In the genomic region with DNA sequence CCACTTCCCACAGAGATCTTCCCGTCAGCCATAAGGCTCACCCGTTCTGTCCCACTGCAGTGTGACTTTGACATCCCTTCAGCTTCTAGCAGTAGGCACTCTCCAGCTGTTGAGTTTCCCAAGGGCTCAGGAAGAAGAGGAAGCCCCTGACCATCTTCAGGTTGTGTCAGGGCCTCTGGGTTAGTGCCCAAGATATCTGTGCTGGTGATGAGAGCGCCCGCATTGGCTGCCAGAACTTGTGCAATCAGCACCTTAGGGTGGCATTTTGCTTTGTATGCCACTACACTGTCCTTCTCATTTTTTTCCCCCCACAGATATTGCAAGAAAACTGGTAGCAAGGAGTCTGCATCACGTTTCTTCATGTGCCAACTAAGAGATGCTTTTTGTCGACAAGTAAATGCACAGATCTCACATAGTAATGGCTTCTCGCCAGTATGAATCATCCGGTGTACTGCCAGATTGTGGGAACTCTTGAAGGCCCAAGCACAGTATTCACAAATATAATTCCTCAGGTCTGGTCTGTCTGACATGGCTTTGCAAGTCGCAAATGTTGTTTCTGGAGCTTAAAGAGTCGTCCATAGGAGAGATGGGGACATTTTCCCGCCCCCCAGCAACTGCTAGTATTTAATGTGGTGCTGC, we compare ENCODE assay signal across 11 mouse cellular contexts. TPM values are rescaled to one million over a fixed set of nuclear protein-coding genes. Genes with fewer than 3 reads are reported as not detected.
DNase-seq lines count a peak whose midpoint lies in the region; ATAC-seq lines count a peak whose summit lies in the region.
"Had no signal": no experiment of that assay in that cellular context is flagged by ENCODE, and none has a peak within 500 bp of the region (broad histone marks: within the 10 kb centered on the region; RNA-seq: fewer than 3 reads in every experiment).

No protein-coding gene starts in this region.

- peaks cover 24% of the 10 kb centered on the region for H3K27me3 ChIP-seq in heart, embryonic 12.5 days (replicated peaks)

- H3K4me3 ChIP-seq in heart, embryonic 12.5 days = no peak overlapping the region

- ATAC-seq in CD4-positive, CD25-positive, alpha-beta regulatory T cell, adult 4 months = no peak
- ATAC-seq in heart, embryonic 12.5 days (ENCODE audit: insufficient number of reproducible peaks, low FRiP score) = no peak

- H3K27ac ChIP-seq in heart, embryonic 12.5 days (ENCODE audit: poor library complexity, severe bottlenecking) = no peak overlapping the region
- H3K27ac ChIP-seq: hindbrain, embryonic 15.5 days had no signal

- H3K9ac ChIP-seq in heart, embryonic 12.5 days = no peak overlapping the region

- WGBS in heart, embryonic 12.5 days = 59% methylated on average over 11 of the region's 11 CpGs

- peak overlapping the region; percentile 98; the same call in 1 of the 2 replicates for H3K4me2 ChIP-seq in heart, embryonic 12.5 days

- peak; percentile 8 for DNase-seq in CD4-positive, CD25-positive, alpha-beta regulatory T cell, adult 2 months (ENCODE audit: low read depth, low spot score)
- DNase-seq in heart, postnatal 14 days = no peak
- peak; percentile 62 to 68 for DNase-seq in right cerebral cortex, adult 2 months (ENCODE audit: low spot score in 2 of 2)
- DNase-seq in right cerebral cortex, postnatal 14 days = no peak
- no peak for DNase-seq in kidney, postnatal 4 days
- no peak for DNase-seq in urinary bladder, postnatal 10 days (ENCODE audit: low spot score)
- DNase-seq: cerebellum, adult 9-11 months; lung, postnatal 4 days had no signal

- H3K36me3 ChIP-seq in heart, embryonic 12.5 days = no peaks in the 10 kb centered on the region
- H3K36me3 ChIP-seq: hindbrain, embryonic 15.5 days had no signal

- intact Hi-C loops in heart, postnatal 14 days (cut with DNase I) = no loop called here

- H3K9me3 ChIP-seq in heart, embryonic 12.5 days (replicated peaks) = peaks cover 6% of the 10 kb centered on the region
- H3K9me3 ChIP-seq: hindbrain, embryonic 15.5 days had no signal

- peaks cover 3% of the 10 kb centered on the region; the same call in 1 of the 2 replicates for H3K4me1 ChIP-seq in heart, embryonic 12.5 days (replicated peaks)

RNA-seq across cellular contexts. Expression of a gene that starts 8.2 kb away (rescaled TPM):
- 10 to 100 TPM; 17.1 to 36.0 TPM for polyA plus RNA-seq in CD4-positive, CD25-positive, alpha-beta regulatory T cell, adult 4 months (2017; shearing (Covaris generic))
- 31.1 and 32.6 TPM in 2 replicates for polyA plus RNA-seq in heart, embryonic 12.5 days (2016; fragmentation: Nextera tagmentation; extraction: Ambion mirVana)
- total RNA-seq in heart, postnatal 14 days (2021) = 10 to 100 TPM; 12.1 to 14.6 TPM

RNA-seq across cellular contexts. Expression of a gene that starts 28.9 kb away (rescaled TPM):
- 10 to 100 TPM in 1 of 2 experiments, 1 to 10 TPM in 1; 5.7 to 10.6 TPM for polyA plus RNA-seq in CD4-positive, CD25-positive, alpha-beta regulatory T cell, adult 4 months (2017; shearing (Covaris generic))
- 1.6 TPM in 2 replicates for polyA plus RNA-seq in heart, embryonic 12.5 days (2016; fragmentation: Nextera tagmentation; extraction: Ambion mirVana)
- 1 to 10 TPM; 2.8 to 3.0 TPM for total RNA-seq in heart, postnatal 14 days (2021)

RNA-seq across cellular contexts. Expression of a gene that starts 35.6 kb away (rescaled TPM):
- polyA plus RNA-seq in CD4-positive, CD25-positive, alpha-beta regulatory T cell, adult 4 months (2017; shearing (Covaris generic)) = 10 to 100 TPM; 49.0 to 56.6 TPM
- polyA plus RNA-seq in heart, embryonic 12.5 days (2016; fragmentation: Nextera tagmentation; extraction: Ambion mirVana) = 26.6 and 29.2 TPM in 2 replicates
- total RNA-seq in heart, postnatal 14 days (2021) = 10 to 100 TPM; 12.3 to 14.5 TPM

RNA-seq across cellular contexts. Expression of a gene that starts 35.7 kb away (rescaled TPM):
- 100 to 1,000 TPM; 317 to 371 TPM for polyA plus RNA-seq in CD4-positive, CD25-positive, alpha-beta regulatory T cell, adult 4 months (2017; shearing (Covaris generic))
- 199 and 201 TPM in 2 replicates for polyA plus RNA-seq in heart, embryonic 12.5 days (2016; fragmentation: Nextera tagmentation; extraction: Ambion mirVana)
- total RNA-seq in heart, postnatal 14 days (2021) = 100 to 1,000 TPM; 120 to 125 TPM

Comparison
In these comparisons a context has a peak if more than half of its experiments do, and no peak if none do; other contexts are left out.
1. DNase-seq: peak in CD4-positive, CD25-positive, alpha-beta regulatory T cell, adult 2 months (single experiment) and right cerebral cortex, adult 2 months (2 of 2); none in heart, postnatal 14 days (0 of 2), right cerebral cortex, postnatal 14 days (single experiment), kidney, postnatal 4 days (0 of 2) and urinary bladder, postnatal 10 days (single experiment).